Mouse (Mus musculus) ES-E14 (cell line): ENCODE measurements at regions not wholly inside any gene's neighbourhood (a gene's known extent, or its start where the extent isn't known, plus 50 kb on each side); places are given as distances from the start of the nearest gene placed in this dataset.

ENCODE experiments used
- CHD2 ChIP-seq: IDR thresholded peaks from 2 replicates; pipeline ENCODE4 v1.6.1; 2014; ENCODE audit warnings: mild to moderate bottlenecking, low read depth, low read length, inconsistent platforms
- HCFC1 ChIP-seq: IDR thresholded peaks from 2 replicates; pipeline ENCODE4 v1.6.1; 2012; ENCODE audit warnings: low read length, inconsistent platforms, borderline replicate concordance; ENCODE audit not compliant: insufficient read depth
- MAFK ChIP-seq: IDR thresholded peaks from 2 replicates; pipeline ENCODE4 v1.6.1; 2014; ENCODE audit warnings: mild to moderate bottlenecking, low read depth, low read length, inconsistent platforms; ENCODE audit not compliant: insufficient read depth
- ZC3H11A ChIP-seq: IDR thresholded peaks from 2 replicates; pipeline ENCODE4 v1.6.1; 2012; ENCODE audit warnings: low read depth, mild to moderate bottlenecking, inconsistent platforms, low read length, borderline replicate concordance
- ZNF384 ChIP-seq: IDR thresholded peaks from 2 replicates; pipeline ENCODE4 v1.6.1; 2012; ENCODE audit warnings: low read depth, low read length, inconsistent platforms

GRCm38 (mm10) chr4:124398354-124398753 is 212.2 kb downstream of the 3100002H09Rik start:
- TF ChIP-seq ZC3H11A (no peak), CHD2 (no peak), HCFC1 (no peak), ZNF384 (no peak), MAFK (no peak)
